Mouse (Mus musculus) embryonic fibroblast, embryonic 13.5 days (primary cell): Measurements from ENCODE around the gene Oard1. TPM values are rescaled to one million over a fixed set of nuclear protein-coding genes. Genes with fewer than 3 reads are reported as not detected.

ENCODE experiments used
- H3K27ac ChIP-seq: 2 replicates; pipeline ENCODE4 v1.5.1; 2012; ENCODE audit warnings: low read length, control low read depth, inconsistent platforms; ENCODE audit not compliant: insufficient read depth
- H3K4me1 ChIP-seq: 2 replicates; pipeline ENCODE4 v1.6.1; 2011; ENCODE audit warnings: low read length; ENCODE audit not compliant: control insufficient read depth, insufficient read depth
- H3K4me3 ChIP-seq: 2 replicates; pipeline ENCODE4 v1.5.1; 2011; ENCODE audit warnings: mild to moderate bottlenecking, control low read depth, low read length; ENCODE audit not compliant: insufficient read depth
- CTCF ChIP-seq: IDR thresholded peaks from 2 replicates; pipeline ENCODE4 v1.5.1; 2011; ENCODE audit warnings: mild to moderate bottlenecking, control low read depth, low read length, moderate library complexity, borderline replicate concordance; ENCODE audit not compliant: insufficient read depth
- POLR2A ChIP-seq: IDR thresholded peaks from 2 replicates; pipeline ENCODE4 v1.6.1; 2011; ENCODE audit warnings: low read depth, mild to moderate bottlenecking, control low read depth, low read length, moderate library complexity
- polyA plus RNA-seq: library from polyadenylated mRNA; stranded (reverse); fragments of >200 nt; gene quantifications from 2 replicates; pipeline ENCODE4 v1.2.4, GENCODE M21; 2011; ENCODE audit warnings: low read depth; ENCODE audit not compliant: missing spikeins, insufficient read length

Oard1 gene
- polyA plus RNA-seq, 1 experiment, result 18.9 TPM

DNA sequence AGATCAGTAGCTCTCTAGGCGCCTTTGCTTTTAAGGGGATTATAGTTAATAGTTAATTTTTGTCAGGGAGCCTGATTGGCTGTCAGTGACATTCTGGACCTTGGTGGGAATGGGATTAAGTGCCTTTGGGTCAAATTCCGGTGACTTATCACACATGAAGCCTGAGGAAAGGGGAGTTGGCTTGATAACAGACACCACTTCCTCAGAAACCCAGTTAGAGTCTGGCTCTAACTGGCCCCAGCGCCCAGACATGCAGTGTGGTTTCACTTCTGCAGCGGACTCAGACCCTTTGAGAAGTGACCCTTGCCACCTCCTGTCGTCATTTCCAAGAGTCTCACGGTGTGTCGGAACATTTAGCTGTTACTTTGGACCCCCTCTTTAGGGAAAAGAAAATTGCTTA lies 8.4 kb downstream of the Oard1 start:
- no peak for TF ChIP-seq CTCF
- no peak for TF ChIP-seq POLR2A
- no peaks in the 10 kb centered on the region for H3K4me1 ChIP-seq
- H3K27ac ChIP-seq, result no peak overlapping the region
- no peak overlapping the region for H3K4me3 ChIP-seq

DNA sequence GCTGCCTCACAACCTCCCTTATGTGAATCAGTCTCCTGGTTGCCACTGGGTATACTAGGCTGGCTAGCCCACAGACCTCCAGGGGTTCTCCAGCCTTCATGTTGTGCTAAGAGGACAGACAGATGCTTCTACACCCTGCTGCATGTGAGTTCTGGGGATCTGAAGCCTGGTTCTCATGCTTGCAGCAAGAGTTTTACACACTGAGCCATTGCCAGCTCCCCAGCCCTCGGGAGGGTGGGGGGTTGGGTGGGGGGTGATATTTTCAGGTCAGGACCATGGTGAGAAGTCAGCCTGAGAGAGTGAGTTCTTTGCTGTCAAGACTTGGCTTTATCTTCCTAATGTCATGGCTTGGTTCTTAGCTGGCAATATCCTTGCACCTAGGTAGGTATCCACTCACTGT lies 9.0 kb downstream of the Oard1 start:
- no peak overlapping the region for H3K27ac ChIP-seq
- TF ChIP-seq POLR2A (no peak), CTCF (no peak)
- H3K4me1 ChIP-seq, result no peaks in the 10 kb centered on the region
- H3K4me3 ChIP-seq, result no peak overlapping the region

DNA sequence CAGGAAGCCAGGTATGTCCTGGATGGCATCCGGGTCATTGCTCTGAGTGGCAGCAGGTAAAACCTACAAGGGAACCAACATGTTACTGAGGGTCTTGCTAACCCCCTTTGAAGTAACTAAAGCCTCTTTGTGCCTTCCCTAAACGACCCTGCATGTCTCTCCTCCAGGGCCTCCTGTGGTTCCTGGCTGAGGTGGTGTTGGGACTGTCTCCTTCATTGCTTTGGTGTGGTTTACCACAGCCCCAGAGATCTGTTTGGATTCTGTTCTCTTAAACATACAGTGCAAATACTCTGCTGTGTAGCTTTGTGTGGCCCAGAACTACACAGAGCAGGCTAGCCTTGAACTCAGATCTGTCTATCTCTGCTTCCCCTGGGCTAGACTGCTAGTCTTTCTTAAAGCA lies 9.8 kb downstream of the Oard1 start:
- no peaks in the 10 kb centered on the region for H3K4me1 ChIP-seq
- H3K27ac ChIP-seq, result no peak overlapping the region
- no peak overlapping the region for H3K4me3 ChIP-seq
- TF ChIP-seq CTCF (no peak), POLR2A (no peak)

DNA sequence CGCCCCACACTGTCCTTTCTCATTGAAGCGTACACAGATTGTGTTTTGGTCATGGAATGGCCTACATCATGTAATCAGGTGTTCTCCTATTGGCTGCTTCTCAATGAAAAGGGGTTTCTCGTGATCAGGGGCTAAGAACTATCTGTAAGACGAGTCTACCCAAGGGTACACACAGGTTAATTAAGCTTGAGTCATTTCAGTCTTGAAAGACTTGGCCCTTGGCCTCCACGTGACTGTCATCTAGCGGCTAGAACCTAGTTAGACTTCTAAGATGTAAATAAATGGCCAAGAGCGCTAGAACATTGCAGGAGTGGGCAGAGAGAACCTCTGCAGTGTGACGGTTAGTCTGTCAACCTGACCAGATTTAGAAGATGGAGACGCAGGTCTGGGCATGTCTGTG lies 14.4 kb downstream of the Oard1 start:
- no peak overlapping the region for H3K27ac ChIP-seq
- no peaks in the 10 kb centered on the region for H3K4me1 ChIP-seq
- no peak overlapping the region for H3K4me3 ChIP-seq
- no peak for TF ChIP-seq POLR2A
- TF ChIP-seq CTCF, result no peak

DNA sequence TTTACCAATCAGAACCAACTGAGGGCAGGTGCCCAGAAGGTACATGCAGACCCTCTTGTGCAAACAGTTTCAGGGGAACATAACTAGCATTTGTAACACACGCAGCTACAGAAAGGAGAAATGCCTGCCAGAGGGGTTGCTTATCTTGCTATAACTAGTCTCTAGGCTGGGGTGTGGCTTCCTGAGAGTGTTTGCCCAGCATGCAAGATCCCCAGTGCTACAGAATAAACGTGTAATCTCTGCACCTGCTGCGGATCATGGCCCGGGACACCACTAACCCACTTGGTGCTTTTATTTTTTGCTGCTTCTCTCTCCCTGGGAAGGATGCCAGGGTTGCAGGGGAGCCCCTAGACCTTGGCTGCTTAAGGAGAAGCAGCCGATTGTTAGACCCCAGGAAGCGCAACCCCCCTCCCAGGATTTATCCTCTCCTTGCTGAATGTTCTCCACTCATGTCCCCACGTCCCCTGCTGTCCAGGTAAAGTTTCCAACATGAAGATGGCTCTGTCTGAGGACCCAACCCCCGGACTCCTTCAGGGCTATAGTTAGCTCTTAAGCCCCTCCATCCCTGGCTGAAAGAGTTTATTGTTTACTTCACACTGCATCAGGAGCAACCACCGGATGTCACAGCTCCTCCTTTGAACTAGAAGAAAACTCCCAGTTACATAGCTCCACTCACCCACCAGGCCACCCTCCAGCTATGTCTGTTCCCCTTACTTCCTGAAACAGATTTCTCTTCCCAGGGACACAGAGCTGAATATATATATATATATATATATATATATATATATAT lies 16.2 kb downstream of the Oard1 start:
- Histone ChIP-seq H3K4me1 (no peaks in the 10 kb centered on the region), H3K27ac (no peak overlapping the region)
- TF ChIP-seq CTCF (no peak), POLR2A (no peak)

DNA sequence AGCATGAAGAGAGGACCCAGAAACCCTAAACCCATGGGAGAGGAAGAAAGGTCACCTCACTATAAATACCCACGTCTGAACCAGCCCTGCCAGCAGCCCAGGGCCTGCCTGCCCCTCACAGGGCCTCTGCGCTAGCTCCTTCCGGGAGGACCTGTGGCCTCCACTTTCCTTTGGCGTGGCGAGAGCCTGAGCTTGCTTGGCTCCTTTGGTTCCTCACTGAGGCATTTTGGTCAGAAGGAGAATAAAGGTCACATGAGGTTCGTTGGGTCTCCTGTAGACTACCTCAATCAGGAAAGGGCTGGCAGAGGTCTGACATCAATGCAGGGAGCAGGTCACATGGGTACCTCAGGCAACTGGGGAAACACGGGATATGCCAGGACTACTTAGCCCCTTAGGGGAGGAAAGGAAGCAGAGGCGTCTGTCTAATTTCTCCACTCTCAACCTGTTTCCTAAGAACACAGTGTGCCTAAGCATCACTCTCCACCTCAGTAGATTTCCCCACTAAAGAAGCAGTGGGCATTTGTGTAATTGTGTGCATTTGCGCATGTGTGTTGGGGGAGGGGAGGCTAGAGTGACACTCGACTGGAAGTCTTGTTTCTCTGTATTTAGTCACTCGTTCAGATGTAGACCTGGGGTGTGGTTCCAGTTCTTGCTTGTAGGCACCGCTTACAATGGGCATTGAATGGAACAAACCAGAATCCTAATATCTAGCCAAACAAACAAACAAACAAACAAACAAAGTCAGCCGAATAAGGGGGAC lies 17.4 kb downstream of the Oard1 start:
- no peak overlapping the region for H3K27ac ChIP-seq

More for the DNA sequence above, 16.2 kb downstream of the Oard1 start:
- H3K4me3 ChIP-seq, result no peak overlapping the region

DNA sequence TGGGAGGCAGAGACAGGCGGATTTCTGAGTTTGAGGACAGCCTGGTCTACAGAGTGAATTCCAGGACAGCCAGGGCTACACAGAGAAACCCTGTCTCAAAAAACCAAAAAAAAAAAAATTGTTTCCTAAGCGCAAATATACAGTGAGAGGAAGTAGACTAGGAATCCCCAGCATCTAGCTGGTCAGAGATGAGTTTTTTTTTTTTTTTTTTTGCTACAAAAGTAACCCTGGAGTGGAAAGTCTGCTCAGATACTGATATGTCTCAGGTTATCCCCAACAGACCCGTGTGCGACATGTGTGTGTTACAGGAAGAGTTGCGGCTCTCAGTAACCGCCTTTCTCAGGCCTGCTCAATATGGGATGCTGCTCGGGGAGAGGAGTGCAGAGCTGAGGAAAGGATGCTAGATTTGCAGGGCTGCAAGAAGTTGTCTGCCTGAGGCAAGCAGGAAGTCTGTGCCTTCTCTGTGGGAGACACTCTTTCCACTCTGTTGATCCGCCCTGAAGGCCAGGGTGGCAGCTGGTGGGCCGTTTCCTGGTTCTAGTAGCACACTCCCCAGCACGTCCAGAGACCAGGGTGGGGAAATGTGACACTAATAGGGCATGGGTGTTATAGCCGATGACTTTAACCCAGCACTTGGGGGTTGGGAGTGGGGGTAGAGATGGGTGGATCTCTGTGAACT lies 18.2 kb downstream of the Oard1 start:
- Histone ChIP-seq H3K4me1 (no peaks in the 10 kb centered on the region), H3K27ac (no peak overlapping the region), H3K4me3 (no peak overlapping the region)
- TF ChIP-seq POLR2A (no peak), CTCF (no peak)

More for the DNA sequence above, 17.4 kb downstream of the Oard1 start:
- H3K4me1 ChIP-seq, result no peaks in the 10 kb centered on the region
- H3K4me3 ChIP-seq, result no peak overlapping the region
- TF ChIP-seq POLR2A (no peak), CTCF (no peak)

DNA sequence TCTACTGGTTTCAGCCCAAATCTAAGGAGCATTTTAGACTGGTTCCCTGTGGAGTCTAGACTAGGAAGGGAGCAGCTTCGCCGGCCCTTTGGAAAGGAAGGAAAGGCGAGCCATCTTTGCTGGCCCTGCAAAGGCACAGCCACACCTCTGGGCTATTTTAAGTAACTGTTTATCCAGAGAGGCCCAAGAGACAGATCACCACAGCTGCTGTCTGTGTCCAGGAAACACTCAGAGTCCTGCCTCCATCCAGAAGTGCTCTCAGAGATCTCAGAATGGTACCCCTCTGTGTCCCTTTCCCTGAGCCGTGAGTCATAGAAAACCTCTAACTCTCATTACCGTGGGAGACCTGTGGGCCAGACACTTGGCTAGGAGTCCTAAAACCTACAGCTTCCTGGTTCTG lies 20.6 kb downstream of the Oard1 start:
- no peak overlapping the region for H3K27ac ChIP-seq

DNA sequence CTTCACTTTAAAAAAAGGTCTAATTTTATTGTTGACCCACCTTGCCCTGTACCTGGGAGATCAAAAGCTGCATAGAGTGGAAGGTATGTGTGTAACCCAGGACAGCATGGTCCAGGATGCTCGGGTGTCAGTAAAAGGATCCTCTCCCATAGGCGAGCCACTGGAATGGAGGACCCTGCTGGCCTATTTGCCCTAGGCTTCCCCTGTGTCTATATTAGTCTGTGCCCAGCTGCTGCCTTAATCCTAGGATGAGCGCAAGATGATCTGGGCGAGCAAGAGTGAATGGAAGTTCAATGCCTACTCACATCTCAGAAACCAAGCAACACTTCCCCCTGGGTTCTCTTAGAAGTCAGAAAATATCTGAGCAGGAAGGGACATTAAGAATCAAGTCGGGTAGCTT lies 21.2 kb downstream of the Oard1 start:
- Histone ChIP-seq H3K27ac (no peak overlapping the region), H3K4me1 (no peaks in the 10 kb centered on the region), H3K4me3 (no peak overlapping the region)
- TF ChIP-seq CTCF (no peak), POLR2A (no peak)

More for the DNA sequence above, 20.6 kb downstream of the Oard1 start:
- H3K4me1 ChIP-seq, result no peaks in the 10 kb centered on the region
- no peak for TF ChIP-seq CTCF
- no peak for TF ChIP-seq POLR2A
- H3K4me3 ChIP-seq, result no peak overlapping the region
